Mouse (Mus musculus) spleen, postnatal 14 days (tissue): ENCODE measurements around the gene Fam20a.
"Not testable (repeated sequence)": the region's sequence is repeated elsewhere in the genome, so short reads cannot be mapped to it uniquely, and the experiment has no call there.

Source experiments
- DNase-seq, 2 experiments: peaks; one replicate each; pipeline ENCODE4 v3.0.0; 2021 to 2022; ENCODE audit warnings: low spot score in 2 of 2

Gene Fam20a

DNA sequence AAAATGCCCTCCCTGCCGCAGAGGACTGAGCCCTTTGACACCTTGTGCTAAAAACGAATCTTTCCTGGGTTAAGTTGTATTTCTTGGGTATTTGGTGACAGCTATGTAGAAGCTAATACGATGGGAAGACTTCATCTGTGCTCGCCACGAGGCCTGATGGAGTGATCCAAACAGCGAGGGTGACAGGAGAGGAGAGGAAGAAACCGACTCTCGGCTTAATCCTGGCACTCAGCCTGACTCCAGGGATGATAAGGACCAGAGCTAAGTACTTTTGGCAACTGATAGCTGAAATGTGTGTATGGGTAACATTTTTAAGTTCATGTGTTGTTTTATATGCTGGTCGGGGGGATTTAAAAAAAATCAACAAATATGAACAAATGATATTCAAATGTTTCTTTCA, 41.1 kb downstream of the Fam20a start:
- no peak for DNase-seq

DNA sequence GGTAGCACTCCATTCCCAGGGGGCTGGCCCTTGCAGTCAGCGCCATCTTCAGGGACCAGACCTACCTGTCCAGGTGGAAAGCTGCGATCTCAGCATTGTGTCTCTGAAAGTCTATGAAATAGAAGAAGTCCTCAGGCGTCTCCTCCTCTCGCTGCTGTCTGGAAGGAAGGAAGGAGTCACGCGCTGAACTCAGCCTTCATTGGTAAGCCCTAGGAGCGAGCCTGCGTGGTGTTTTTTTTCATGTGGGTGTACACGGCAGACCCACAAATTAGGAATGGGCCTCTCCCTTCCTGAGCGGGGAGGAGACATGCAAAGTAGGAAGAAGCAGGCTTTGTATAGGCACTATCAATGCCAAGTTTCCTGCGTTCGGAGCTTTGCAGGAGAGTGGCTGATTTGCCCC, 43.8 kb downstream of the Fam20a start:
- DNase-seq = no peak

DNA sequence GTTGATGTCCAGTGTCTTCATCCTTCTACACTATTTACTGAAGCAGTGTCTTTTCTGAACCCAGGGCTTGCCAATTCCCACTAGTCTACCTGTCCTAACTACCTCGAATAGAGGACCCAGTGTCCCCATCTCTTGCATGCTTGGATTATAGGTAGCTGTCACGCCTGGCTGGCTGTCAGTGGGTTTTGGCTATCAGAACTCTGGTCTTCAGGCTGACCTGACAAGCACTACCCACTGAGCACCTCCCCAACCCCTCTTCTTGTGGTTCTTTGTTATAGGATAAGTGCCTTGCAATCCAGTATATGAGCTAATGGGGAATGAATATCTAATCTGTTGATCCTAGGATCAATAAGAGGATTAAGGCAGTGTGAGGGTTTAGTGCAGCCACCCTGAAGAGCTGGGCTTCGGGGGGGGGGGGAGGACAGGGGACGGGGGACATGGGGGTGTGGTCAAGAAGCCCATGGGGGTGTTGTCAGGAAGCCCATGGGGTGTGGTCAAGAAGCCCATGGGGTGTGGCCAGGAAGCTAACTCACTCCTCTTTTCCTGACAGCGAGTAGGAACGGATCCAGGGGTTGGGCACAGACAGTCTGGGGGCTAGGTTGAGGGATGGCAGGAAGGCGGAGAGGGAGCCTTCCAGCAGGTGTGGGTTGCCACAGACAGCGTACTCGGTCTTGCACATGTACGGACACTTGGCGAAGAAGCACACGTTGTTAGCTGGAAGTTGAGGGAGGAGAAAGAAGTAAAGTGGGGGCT, 45.3 kb downstream of the Fam20a start:
- DNase-seq = no peak

DNA sequence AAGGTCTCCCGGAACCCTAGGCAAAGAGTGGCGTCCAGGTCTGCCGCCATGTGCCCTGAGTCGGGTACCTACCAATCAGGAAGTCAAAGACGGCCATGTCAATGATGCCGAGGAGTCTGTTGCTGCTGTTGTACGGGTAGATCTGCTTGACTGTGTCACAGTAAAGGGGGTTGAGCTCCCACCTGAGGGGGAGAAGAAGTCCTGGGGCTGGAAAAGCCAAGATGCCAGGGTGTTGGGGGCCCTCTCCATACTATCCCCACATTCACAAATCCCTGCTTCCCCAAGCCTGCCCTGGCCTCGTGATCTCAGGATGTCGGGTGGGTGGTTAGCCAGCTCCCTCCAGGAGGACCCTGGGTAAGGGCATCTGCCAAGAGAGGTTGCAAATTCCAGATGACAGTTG, 46.3 kb downstream of the Fam20a start:
- no peak for DNase-seq

GRCm38 (mm10) chr11:109675208-109675607, 46.9 kb downstream of the Fam20a start:
- no peak for DNase-seq

GRCm38 (mm10) chr11:109674542-109674941, 47.5 kb downstream of the Fam20a start:
- no peak for DNase-seq

DNA sequence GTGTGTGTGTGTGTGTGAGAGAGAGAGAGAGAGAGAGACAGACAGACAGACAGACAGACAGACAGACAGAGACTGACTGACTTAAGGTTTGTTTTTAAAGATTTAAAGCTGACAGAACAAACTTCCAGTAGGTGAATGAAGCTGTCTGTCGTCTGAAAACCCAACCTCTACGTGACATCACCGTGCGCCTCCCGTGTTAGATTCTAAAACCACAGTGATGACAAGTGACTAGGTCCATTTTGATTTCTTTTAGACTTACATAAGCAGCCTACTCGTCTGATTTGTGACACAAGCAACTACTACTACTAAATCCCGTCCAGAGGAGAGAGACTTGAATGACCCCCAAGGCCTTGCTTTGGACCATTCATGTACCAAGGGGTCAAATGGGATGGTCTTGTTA, 48.3 kb downstream of the Fam20a start:
- no peak for DNase-seq

DNA sequence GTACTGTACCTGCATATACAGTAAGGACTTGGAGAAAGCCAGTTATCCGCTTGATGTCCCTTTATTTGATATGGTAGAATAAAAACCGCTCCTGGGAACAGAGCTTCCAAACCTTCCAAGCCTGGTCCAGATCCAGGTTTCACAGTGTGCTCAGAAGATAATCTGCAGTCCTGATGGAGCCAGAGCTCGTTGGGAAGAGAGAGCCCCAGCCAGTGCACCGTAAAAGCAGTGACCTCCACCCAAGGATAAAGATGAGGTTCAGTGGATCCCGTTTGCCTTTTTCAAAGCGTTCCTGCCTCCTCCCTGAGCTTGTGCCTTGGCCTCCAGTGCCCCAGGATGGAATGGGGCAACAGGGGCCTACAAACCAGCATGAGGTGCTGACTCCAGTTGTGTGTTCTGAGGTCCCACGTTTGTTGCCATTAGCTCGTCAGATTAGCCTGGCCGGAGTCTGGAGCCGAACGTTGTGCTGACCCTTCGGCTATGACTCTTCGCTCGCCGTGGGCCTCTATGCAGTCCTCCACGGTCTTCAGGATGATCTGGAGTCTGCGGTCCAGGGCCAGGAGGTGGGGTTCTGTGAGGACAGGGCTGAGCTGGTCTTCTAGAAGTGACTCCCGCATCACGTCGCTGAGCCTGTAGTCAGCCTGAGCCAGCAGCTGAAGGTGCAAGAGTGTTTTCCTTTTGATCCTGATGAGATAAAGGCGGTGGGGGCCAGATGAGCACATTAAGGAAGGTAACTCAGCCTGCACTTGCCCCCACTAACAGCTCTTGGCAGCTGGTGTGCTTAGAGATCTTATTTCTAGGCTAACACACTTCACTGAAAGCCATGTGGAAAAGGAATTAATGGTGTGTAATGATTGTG, 49.0 kb downstream of the Fam20a start:
- DNase-seq = no peak

- no peak for DNase-seq
Measured at GRCm38 (mm10) chr11:109672396-109672795, 49.7 kb downstream of the Fam20a start.

- DNase-seq = no peak
Measured at GRCm38 (mm10) chr11:109672021-109672324, 50.1 kb downstream of the Fam20a start.

DNA sequence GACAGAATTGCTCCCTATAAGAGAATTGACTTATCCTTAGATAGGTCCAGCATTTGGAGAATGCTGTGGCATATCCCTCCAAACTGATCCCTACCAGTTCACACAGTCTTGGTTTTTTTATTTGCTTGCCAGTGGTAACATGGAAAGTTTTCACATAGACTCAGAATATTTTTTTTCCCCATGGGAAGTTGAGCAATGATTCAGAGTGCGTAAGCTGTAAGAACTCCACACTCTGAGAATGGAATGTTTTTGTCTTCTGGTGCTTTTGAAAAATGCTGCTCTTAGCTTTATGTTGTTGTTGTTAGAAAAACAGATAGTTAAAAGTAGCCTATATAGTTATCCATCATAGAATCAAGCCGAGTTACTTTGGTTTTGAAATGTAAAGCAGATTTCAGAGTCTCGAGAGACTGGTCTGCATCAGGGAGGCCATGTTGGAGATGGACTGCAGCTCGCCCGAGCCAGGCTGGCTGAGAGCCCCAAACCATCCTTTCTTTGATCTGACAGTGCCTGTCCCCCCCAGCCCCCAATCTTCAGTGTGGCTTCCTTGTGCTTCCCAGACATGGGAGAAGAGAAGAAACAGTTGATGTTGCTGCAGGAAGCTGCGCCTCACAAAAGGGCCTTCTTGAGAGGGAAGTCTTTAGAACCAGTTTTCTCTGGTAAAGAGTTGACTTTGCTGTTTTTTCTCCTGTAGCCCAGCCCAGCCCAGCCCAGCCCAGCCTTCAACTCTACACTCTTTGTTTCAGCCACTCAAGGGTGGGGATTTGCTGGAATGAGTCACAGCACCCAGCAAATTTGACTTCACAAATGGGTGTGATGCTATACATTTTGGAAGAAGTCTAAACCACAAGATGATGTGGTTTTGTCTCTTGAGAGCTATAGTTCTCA, 50.7 kb downstream of the Fam20a start:
- DNase-seq = no peak

DNA sequence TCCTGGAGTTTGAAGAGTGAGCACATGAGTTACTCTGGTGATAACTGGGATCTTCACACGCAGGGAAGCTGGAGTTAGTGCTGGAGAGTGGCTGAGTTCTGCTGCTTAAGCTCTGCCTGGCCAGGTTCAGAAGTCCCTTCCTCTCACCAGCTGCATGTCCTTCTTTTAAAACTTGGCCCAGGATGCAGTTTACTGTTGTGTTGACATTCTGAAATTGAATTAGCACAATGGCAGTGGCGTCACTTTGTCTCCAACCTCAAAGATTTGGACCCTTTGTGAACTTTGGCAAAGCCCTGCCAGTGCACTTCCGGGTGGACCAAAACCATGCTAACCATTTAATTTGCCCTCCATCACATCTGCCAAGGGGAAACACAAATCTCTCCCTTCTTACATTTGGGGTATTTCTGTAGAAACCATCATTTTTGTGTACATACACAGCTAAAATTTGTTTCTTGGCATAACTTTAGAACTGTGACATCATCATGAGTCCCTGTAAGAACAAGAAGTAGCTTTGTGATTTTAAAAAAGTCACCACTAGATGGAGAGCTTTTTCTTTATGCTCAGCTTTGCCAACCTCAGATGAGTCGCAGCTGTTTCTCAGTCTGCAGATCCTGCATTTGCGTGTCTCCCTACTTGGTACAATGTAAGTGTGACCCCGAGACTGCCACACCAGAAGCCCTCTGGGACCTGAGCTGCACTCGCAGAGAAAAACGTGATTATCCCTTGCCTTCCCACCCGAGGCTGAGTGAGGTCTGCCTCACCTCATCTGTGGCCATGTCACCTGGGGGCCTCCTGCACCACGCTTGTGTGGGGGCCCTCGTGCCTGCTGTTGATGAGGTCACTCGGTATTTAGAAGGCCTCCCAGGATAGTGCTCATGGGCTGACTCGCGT, 51.8 kb downstream of the Fam20a start:
- DNase-seq = no peak

DNA sequence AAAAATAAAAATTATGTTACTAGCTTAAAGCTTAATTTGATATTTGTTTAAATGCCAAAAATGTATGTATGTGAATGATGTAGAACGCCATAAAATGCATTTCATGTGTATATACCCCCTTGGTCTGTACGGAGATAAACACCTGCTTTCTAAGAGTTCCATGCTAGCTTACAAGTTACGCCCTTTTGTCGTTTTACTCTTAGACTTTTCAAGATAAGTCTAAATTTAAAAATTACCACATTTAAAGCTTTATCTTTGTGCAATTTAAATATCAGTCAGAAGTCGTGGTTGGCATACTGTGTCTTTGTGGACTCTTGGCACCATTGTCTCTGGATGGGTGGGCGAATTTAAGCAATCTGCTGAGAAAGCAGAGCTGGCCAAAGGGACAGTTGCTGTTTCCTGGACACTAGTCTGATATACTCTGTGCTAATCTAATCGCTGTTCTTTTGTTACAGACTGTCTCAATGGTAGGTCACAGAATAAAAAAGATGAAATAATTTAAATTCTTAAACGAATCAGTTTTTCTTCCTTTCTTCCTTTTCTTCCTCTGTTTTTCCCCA, 52.9 kb downstream of the Fam20a start:
- DNase-seq = no peak

- DNase-seq = no peak
Measured at GRCm38 (mm10) chr11:109668115-109668725, 53.9 kb downstream of the Fam20a start.

- DNase-seq = no peak
Measured at GRCm38 (mm10) chr11:109667371-109667770, 54.7 kb downstream of the Fam20a start.

GRCm38 (mm10) chr11:109666411-109666810, 55.7 kb downstream of the Fam20a start:
- DNase-seq = no peak

GRCm38 (mm10) chr11:109665424-109665823, 56.7 kb downstream of the Fam20a start:
- no peak for DNase-seq

GRCm38 (mm10) chr11:109664293-109664692, 57.8 kb downstream of the Fam20a start:
- no peak for DNase-seq

GRCm38 (mm10) chr11:109660526-109660925, 61.6 kb downstream of the Fam20a start:
- DNase-seq = not testable (repeated sequence)

DNA sequence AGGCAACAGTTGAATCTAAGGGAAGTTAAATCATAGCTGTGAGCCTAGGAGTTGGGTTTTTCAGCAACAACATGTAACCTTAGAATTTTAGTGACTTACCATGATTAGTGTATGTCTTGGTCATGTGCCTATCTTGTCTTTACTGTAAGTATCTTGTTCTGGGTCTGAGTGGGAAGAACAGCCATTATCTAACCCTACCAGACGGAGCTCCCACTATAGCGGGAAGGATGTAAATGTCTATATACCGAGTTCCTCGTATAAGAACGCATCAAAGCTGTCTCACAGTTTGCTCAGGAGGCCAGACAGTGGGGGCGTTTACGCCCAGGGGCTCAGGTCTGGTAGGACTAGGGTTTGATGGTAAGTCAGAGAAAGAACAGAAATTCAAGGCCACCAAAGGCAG, 65.8 kb downstream of the Fam20a start:
- DNase-seq = no peak
